Mouse (Mus musculus): Measurements from ENCODE around the gene Rbp3.

DNA sequence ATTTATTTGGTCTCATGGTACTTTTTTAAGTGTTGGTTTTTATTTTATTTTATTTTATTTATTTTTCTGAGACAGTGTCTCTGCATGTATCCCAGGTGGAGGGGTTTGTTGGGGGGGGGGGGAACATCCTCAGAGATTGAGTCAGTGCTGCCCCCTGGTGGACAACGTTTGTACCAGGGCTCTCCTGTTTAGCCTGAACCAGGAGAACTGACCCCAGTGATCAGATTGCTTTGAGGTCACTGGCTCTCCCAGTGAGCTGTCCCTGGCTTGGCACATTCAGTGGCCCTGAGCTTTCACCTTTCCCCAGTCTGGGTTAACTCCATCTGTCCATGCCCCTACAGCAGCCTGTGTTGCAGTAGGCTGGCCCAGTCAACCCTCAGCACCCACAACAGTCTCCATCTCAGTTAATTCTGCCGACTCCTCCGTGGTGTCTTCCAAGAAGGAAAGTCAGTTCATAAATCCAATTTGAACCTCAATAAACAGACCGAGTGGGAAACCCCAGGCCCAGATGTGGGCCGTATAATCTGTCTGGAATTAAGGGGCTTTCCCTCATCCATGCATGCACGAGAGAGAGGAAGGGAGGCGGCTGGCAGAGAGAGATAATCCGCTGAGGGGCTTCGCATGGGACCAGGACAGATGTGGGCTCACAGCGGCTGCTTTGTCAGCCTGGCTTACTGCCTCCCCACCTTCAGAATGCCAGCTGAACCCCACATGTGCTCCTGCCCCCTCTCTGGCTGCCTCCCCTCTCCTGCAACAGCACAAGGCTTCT is 20.7 kb upstream of the Rbp3 start:
- no peak for TF ChIP-seq POLR2A (IDR thresholded peaks at IDR 0.05; ENCODE audit: low read depth, low read length)
- TF ChIP-seq CTCF (conservative IDR thresholded peaks at IDR 0.05; ENCODE audit: insufficient read depth, insufficient read length, low read depth, low read length) = peak; percentile 50
